Mouse (Mus musculus): Measurements from ENCODE around the gene Heph. TPM values are rescaled to one million over a fixed set of nuclear protein-coding genes. Genes with fewer than 3 reads are reported as not detected.

The Heph gene
- not detected for polyA plus RNA-seq (2017; shearing (Covaris generic))

DNA sequence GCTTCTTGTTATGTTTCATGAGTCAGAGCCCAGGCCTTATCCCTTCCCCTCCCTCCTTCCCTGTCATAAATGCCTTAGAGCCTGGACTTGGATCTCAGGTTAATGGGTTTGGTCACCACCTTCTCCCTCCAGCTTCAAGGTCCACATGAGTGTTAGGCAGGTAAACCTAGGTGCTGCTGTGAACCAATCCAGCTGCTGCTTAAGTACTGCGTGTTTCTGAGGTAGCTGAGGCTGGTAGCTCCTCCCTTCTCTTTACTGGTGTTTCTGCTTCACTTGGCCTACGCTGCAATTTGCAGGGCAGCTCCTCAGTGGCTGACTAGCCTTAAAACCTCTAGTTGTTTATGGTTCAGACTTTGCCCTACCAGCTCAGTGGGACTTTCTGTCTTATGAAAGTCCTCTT, at the start of gene Heph:
TSS of gene Heph (plus strand) at position 211 of the 400 bp plus-strand sequence.

DNA sequence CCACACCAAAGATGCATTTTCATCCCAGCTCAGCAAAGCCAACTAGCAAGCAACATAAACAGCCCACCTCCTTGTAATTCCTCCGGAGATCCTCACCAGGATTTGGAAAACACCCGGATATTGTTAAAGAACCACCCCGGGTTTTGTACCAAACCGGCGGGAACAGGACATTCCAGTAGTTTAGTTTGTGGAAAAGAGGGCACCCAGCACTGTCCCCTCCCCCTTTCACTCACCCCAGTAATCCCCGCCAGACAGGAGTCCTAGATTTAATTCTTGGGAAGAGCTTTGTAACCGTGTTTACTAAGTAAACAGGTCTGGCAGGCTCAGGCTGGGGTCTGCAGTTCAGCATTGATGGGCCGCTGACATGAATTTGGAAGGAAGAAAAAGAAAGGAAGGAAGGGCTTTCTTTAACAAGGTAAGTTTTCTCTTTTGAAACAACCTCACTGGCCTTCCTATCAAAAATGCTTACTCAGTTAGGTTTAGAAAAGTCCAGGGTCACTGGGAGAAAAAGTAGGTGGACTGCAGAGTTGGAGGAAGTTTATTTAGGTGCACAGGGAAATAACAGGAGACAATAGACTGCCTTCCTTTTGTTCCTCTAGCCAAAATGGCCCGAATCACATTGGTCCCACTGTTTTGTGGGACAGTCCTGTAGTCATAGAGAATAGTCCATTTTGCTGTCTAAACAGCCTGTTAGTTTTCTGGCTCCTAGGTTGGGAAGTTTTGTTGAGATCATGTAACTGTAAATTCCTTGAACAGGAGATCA, 1.2 kb downstream of the Heph start, which contains the start of gene Hsf3:
TSS of gene Hsf3 (minus strand) at position 94 of the 763 bp plus-strand sequence.

Other genes starting within 250 kb of the Heph start
- gene Vsig4, start 161.9 kb upstream of the Heph start, polyA plus RNA-seq (2017; shearing (Covaris generic)): not detected
- not detected for gene Hsf3, start 935 bp downstream of the Heph start, polyA plus RNA-seq (2017; shearing (Covaris generic))

Data from naive thymus-derived CD4-positive, alpha-beta T cell, adult 5 months (primary cell).